Mouse (Mus musculus): ENCODE measurements around the gene Rnf214.
"Not testable (repeated sequence)": the region's sequence is repeated elsewhere in the genome, so short reads cannot be mapped to it uniquely, and the experiment has no call there.

Gene Rnf214

GRCm38 (mm10) chr9:45851330-45851729 is 55.4 kb downstream of the Rnf214 start:
- intact Hi-C loops (cut with DNase I), result no loop called here

GRCm38 (mm10) chr9:45850528-45851155 is 56.1 kb downstream of the Rnf214 start:
- intact Hi-C loops (cut with DNase I), result no loop called here

- intact Hi-C loops (cut with DNase I), result no loop called here
Measured at GRCm38 (mm10) chr9:45849528-45850408, 56.9 kb downstream of the Rnf214 start.

GRCm38 (mm10) chr9:45846891-45847460 is 59.7 kb downstream of the Rnf214 start:
- intact Hi-C loops (cut with DNase I), result no loop called here

DNA sequence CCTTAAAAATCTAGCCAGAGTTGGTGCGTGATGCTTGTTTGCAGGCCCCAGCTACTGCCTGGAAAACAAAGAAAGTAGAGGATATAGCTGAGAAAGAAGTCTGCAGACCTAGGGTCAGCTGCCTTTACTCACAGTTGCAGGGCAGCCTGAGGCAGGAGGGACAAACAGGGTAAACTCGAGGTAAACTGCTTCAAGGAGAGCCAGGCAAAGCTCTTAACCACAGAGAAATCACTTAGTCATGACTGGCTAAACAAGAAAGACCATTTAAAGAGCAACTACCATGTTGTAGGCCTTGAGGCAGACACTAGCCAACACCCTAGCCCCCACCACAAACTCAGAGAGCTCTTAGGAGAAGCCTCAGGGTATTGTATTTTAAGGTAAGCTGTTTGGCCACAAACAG is 60.5 kb downstream of the Rnf214 start:
- intact Hi-C loops (cut with DNase I), result not testable (repeated sequence)

DNA sequence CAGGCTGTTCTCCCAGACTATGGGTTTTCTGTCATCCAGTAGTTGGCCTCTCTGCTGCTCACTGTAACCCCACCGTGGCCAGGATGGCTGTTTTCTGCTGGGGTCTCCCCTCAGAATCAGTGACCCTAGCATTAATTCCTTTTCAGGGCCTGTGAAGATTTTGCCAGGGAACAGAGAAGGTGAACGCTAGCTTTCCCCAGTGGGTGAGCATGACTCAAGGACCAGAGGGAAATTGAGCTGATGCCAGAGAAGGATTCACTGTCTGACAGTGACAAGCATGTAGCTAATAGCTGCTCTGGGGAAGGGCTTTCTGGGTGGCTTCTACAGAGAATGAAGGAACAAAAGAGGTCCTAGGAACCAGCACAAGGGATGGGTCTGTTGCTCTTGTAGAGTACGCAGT is 61.2 kb downstream of the Rnf214 start:
- intact Hi-C loops (cut with DNase I), result no loop called here

- intact Hi-C loops (cut with DNase I), result no loop called here
Measured at GRCm38 (mm10) chr9:45843780-45844179, 62.9 kb downstream of the Rnf214 start.

GRCm38 (mm10) chr9:45843007-45843406 is 63.7 kb downstream of the Rnf214 start:
- intact Hi-C loops (cut with DNase I), result no loop called here

DNA sequence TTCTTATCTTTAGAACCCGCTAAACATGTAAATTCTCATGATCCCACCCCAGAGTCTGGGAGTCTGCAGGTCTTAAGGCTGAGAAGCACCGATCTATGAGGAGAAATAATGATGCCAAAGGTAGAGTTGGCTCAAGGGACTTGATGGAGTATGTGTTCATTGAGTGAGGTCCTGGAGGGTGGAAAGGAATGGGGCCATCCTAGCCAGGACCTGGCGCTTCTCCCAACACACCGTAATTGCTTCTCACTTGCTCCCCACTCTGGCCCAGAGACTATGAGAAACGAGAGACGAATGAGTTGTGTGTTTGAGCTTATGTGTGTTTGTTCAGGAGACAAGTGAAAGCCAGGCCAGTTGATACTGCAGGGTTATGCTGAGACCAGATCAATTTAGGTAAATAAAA is 65.3 kb downstream of the Rnf214 start:
- intact Hi-C loops (cut with DNase I), result no loop called here

- intact Hi-C loops (cut with DNase I), result no loop called here
Measured at GRCm38 (mm10) chr9:45840331-45840730, 66.4 kb downstream of the Rnf214 start.

DNA sequence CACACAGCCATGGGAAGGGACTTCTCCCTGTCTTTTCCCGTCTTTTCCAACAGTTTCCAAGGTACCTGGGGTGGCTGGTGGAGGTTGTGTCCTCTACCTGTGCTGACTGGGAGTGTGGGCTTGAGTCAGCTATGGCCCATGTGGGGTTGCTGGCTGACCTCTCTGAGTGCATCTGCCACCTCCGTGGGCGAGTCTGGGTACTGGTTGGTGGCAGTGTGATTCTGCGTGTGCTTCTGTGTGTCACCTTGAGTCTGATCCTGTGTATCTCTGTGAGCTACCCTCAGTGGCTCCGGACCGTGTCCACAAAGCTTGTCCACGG is 66.8 kb downstream of the Rnf214 start:
- intact Hi-C loops (cut with DNase I), result no loop called here

DNA sequence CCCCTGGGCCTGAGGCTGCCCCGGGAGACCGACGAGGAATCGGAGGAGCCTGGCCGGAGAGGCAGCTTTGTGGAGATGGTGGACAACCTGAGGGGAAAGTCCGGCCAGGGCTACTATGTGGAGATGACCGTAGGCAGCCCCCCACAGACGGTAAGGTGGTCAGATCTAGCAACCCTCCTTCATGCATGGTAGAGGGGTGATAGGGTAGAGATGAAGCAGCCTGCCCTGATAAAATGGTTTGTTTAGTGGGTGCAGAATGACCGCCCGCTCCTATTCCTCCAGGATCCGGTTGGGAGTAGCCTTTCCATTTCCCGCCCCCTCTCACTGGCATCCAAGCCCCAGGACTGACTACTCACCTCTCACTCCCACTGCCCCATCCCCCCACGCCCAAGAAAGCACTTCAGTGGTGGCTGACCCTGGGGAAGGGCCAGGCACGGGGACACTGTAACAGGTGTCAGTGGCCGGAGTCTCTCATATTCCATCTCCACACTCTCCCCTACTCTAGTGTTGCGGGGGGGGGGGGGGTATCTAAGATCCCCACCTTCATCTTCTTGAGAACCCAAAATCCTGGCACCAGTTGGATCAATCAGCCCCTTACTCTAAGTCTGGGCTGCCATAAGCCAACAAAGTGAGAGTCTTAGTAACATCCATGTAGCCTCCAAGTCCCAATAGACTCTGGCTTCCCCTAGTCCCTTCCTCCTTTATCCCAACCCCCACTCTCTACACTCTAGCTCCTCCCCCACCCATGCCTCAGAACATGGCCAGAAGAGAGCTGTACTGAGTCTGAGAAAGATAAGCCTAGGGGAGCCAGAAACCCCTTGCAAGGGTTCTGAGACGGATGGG is 67.4 kb downstream of the Rnf214 start:
- intact Hi-C loops (cut with DNase I), result no loop called here

DNA sequence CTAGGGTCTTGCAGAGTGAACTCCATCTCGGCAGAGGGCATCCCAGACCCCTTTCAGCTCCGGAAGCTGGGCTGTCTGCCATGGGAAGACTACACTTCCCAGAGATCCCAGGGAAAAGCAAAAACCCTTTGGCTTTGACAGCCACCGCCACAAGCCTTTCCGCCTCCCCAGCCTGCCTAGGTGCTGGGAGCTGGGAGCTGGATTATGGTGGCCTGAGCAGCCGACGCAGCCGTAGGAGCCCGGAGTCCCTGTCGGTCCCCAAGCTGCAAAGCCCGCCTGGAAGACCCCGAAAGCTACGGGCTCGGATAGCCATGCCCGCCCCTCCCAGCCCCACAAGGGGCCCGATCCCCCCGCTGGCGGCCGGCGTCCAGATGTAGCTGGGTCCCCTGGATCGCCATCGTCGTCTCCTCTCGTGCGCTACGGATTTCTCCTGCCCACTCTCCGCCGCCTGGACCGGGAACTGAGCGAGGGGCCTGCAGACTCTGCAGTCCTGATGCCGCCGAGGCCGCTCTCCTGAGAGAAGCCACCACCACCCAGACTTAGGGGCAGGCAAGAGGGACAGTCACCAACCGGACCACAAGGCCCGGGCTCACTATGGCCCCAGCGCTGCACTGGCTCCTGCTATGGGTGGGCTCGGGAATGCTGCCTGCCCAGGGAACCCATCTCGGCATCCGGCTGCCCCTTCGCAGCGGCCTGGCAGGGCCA is 68.1 kb downstream of the Rnf214 start, which contains the start of gene Bace1:
Gene Bace1 (plus strand): TSS at position 147 of the 705 bp plus-strand sequence.
- intact Hi-C loops (cut with DNase I), result no loop called here

DNA sequence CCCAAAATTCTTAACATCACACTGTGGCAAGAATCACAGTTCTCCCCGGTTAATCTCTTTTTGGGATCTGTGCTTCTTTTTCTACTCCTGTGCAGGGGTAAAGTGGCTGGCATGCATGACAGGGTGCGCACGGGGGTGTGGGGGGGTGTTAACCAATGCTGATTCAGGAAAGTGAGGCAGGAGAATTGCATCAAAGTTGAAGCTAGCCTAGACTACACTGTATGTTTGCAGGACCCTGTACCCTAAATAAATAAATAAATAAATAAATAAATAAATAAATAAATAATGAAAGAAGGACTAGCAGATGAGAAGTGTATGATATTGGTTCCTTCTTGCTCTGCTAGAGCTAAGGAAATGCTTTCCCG is 68.7 kb downstream of the Rnf214 start:
- intact Hi-C loops (cut with DNase I), result no loop called here

GRCm38 (mm10) chr9:45833461-45833860 is 73.2 kb downstream of the Rnf214 start:
- intact Hi-C loops (cut with DNase I), result no loop called here

- intact Hi-C loops (cut with DNase I), result no loop called here
Measured at GRCm38 (mm10) chr9:45832898-45833297, 73.8 kb downstream of the Rnf214 start.

DNA sequence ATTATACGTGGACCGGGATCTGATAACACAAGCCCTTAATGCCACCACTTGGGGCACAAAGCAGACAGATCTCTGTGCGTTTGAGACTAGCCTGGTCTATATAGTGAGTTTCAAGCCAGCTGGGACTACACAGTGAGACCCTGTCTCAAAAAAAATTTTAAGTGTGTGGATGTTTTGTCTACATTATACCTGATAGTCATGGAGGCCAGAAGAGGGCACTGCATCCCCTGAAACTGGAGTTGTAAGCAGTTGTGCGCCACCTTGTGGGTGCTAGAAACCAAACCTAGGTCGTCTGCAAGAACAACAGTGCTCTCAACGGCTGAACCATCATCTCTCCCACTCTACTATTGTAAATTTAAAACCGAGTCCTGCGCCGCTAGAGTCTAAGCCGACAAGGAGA is 77.6 kb downstream of the Rnf214 start:
- intact Hi-C loops (cut with DNase I), result loop anchor here (5.0 kb wide), 1 partner anchor 48 kb away; no protein-coding TSS in a partner anchor

- intact Hi-C loops (cut with DNase I), result loop anchor here (5.0 kb wide), 1 partner anchor 49 kb away; no protein-coding TSS in a partner anchor
Measured at GRCm38 (mm10) chr9:45828291-45828963, 78.3 kb downstream of the Rnf214 start, which contains the start of gene Cep164. Gene Cep164 (minus strand): TSS chr9:45828691.

- intact Hi-C loops (cut with DNase I), result loop anchor here (5.0 kb wide), 1 partner anchor 50 kb away; no protein-coding TSS in a partner anchor
Measured at GRCm38 (mm10) chr9:45827663-45828290, 78.9 kb downstream of the Rnf214 start.
